Mouse (Mus musculus): ENCODE measurements around the gene Fbxl15.

DNA sequence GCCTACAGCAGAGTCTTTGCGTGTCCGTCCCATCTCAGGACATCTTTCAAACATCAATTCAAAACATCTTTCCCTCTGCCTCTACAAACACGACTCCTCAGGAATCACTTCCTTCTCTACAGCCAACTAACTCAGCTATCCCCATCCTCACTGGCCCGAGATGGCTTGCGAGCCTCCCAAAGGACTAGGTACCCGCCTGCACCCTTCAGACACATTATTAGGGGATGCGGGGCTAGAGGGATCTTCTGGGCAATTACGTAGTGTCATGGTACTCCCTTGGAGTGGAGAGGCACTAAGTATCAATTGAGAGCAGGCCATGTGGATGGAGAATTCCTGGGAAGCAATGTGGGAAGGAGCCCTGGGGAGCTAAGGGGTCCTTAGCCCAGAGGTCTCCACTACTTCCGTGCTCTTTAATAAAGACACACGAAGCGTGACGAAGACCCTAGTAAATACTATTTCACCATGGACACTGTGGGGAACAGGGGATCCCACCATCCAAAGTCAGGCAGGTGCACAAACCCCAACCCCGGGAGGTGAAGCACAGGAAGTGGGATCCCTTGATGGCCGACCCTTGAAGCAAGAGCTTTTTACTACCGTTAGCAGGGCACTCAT, 9.8 kb downstream of the Fbxl15 start:
- TF ChIP-seq CTCF (IDR thresholded peaks at IDR 0.05; ENCODE audit: insufficient read depth, low read depth, low read length) = no peak
- TF ChIP-seq POLR2A (IDR thresholded peaks at IDR 0.05; ENCODE audit: insufficient read depth, low read depth, low read length) = no peak

Measured in olfactory bulb, adult 2 months (tissue).